Mouse (Mus musculus) heart, embryonic 16.5 days (tissue): Measurements from ENCODE around the gene Pou5f1. TPM values are rescaled to one million over a fixed set of nuclear protein-coding genes. Genes with fewer than 3 reads are reported as not detected.
"Not testable (repeated sequence)": the region's sequence is repeated elsewhere in the genome, so short reads cannot be mapped to it uniquely, and the experiment has no call there.

Experiments used
- ATAC-seq: fragments of 200-750 bp; cut with Nextera tagmentation; replicated peaks from 2 replicates; pipeline ENCODE4 v1.8.0; 2017; ENCODE audit warnings: moderate number of reproducible peaks; ENCODE audit not compliant: insufficient read depth, low FRiP score; ENCODE audit errors: extremely low read depth
- H3K27ac ChIP-seq: fragments of 300-500 bp; sonication (generic); 2 replicates; pipeline ENCODE4 v1.5.1; 2014; ENCODE audit warnings: mild to moderate bottlenecking, low read length, control low read depth, moderate library complexity
- H3K27me3 ChIP-seq: fragments of 300-500 bp; sonication (generic); 2 replicates; pipeline ENCODE4 v1.6.1; 2014; ENCODE audit warnings: low read length, mixed read lengths; ENCODE audit not compliant: control insufficient read depth, insufficient read depth
- H3K36me3 ChIP-seq: fragments of 300-500 bp; sonication (generic); 2 replicates; pipeline ENCODE4 v1.6.1; 2014; ENCODE audit not compliant: control insufficient read depth, insufficient read depth
- H3K4me1 ChIP-seq: fragments of 300-500 bp; sonication (generic); 2 replicates; pipeline ENCODE4 v1.6.1; 2014; ENCODE audit warnings: low read length, mixed read lengths; ENCODE audit not compliant: control insufficient read depth, insufficient read depth
- H3K4me2 ChIP-seq: fragments of 300-500 bp; sonication (generic); 2 replicates; pipeline ENCODE4 v1.6.1; 2014; ENCODE audit warnings: low read depth, mild to moderate bottlenecking, control low read depth, low read length
- H3K4me3 ChIP-seq: fragments of 300-500 bp; sonication (generic); 2 replicates; pipeline ENCODE4 v1.5.1; 2014; ENCODE audit warnings: mild to moderate bottlenecking, control low read depth, low read length
- H3K9ac ChIP-seq: fragments of 300-500 bp; sonication (generic); 2 replicates; pipeline ENCODE4 v1.6.1; 2014; ENCODE audit warnings: low read length, control low read depth
- H3K9me3 ChIP-seq: fragments of 300-500 bp; sonication (generic); replicated peaks from 2 replicates; pipeline ENCODE4 v1.6.1; 2016; ENCODE audit warnings: low read length; ENCODE audit not compliant: control insufficient read depth
- WGBS: fragments of 180-500 bp; shearing (Covaris S2); extraction: QIAGEN DNeasy Blood & Tissue Kit; methylation state at CpG from one replicate; pipeline ENCODE4 v1.1.7; 2014; 5-methylcytosine and 5-hydroxymethylcytosine counted together
- polyA plus RNA-seq: library from polyadenylated mRNA; unstranded; fragments of >200 nt; fragmentation: Nextera tagmentation; extraction: Ambion mirVana; gene quantifications from 2 replicates; pipeline ENCODE4 v1.2.1, GENCODE M21; 2015

Pou5f1 gene
- polyA plus RNA-seq, result not detected in 2 replicates

DNA sequence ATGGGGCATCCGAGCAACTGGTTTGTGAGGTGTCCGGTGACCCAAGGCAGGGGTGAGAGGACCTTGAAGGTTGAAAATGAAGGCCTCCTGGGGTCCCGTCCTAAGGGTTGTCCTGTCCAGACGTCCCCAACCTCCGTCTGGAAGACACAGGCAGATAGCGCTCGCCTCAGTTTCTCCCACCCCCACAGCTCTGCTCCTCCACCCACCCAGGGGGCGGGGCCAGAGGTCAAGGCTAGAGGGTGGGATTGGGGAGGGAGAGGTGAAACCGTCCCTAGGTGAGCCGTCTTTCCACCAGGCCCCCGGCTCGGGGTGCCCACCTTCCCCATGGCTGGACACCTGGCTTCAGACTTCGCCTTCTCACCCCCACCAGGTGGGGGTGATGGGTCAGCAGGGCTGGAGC is at the start of gene Pou5f1:
Gene Pou5f1 (plus strand): TSS at position 243 of the 400 bp plus-strand sequence.
- Histone ChIP-seq H3K9ac (no peak within 1 kb of the TSS), H3K27me3 (peaks cover 38% of the 10 kb centered on the region), H3K4me3 (no peak within 1 kb of the TSS), H3K27ac (no peak within 1 kb of the TSS), H3K9me3 (no peaks in the 10 kb centered on the region), H3K36me3 (no peaks in the 10 kb centered on the region), H3K4me2 (no peak within 1 kb of the TSS), H3K4me1 (no peaks in the 10 kb centered on the region)
- 30% methylated on average over 13 of the region's 13 CpGs for WGBS
- no peak; the same call in 1 of the 2 replicates for ATAC-seq

DNA sequence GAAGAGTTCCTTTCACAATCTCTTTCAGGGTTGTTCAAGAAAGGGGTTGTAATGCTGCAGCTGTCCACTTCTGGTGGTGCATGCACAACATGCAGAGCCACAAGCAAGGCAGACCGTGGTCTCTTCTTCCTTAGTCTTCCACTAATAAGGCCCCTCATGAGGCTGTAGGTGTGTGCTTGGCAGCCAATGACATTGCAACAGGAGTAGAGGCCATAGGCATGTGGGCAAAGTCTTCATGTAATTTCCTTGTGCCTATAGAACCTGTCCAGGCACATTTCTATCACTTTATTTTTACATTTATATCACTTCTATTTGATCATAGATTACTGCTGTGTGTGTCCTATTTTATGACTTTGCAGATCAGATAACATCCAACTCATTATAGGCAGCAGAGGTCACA is 47.6 kb upstream of the Pou5f1 start:
- not testable (repeated sequence) for H3K9me3 ChIP-seq, H3K4me2 ChIP-seq, H3K4me1 ChIP-seq, H3K36me3 ChIP-seq, H3K9ac ChIP-seq, ATAC-seq, H3K27ac ChIP-seq, H3K4me3 ChIP-seq, H3K27me3 ChIP-seq
- WGBS, result no CpG with 5 or more reads among the region's 1 CpGs

DNA sequence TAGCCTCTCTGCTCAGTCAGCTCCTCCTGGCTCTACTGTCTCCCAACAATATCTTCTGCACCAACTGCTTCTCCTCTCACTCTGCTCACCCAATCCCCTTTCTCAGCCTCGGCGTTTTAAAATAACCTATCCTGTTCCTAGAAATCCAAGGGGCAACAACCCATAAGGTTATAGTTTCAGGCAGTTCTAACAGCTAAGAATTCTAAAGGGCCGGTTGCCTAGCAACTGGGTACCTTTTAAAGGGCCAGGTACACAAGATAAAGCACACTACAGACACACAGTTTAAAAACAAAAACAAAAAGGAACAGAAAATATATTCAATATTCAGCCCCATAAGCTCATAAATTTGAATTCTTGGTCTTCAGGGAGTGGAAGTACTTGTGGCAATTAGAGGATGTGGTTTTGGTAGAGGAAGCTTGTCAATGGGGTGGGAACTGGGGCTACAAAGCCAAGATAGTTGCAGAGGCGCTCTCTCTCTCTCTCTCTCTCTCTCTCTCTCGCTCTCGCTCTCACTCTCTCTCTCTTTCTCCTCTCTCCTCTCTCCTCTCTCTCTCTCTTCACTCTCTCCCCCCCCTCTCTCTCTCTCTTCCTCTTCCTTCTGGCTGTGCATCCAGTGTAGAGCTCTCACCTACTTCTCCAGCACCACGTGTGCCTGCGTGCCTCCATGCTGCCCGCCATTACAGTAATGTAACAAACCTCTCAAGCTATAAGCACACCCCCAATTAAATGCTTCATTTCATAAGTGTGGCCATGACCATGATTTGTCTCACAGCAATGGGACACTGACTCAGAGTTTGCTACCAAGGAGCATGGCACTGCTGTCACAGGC is 45.1 kb upstream of the Pou5f1 start:
- not testable (repeated sequence) for H3K4me2 ChIP-seq

DNA sequence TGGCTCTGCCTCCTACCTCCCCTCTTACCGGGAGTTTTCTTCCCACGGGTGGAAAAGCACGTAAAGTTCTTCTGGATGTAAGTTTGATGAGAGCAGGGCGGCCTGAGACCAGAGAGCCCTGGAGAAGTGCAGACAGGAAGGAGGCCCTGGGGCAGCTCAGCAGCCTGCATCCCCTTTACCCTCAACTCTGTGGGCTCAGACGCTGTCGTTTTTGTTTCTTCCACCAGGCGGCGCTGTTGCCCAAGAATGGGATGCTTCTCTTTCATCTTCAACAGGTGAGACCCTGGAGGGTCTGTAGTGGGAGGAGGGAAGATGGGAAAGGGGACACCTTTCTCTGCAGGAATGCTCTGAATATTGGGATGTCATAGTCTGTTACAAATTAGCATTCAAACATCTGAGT is 40.2 kb upstream of the Pou5f1 start:
- not testable (repeated sequence) for H3K9ac ChIP-seq, ATAC-seq, H3K27ac ChIP-seq, H3K4me2 ChIP-seq, H3K4me1 ChIP-seq, H3K4me3 ChIP-seq, H3K9me3 ChIP-seq, H3K36me3 ChIP-seq
- H3K27me3 ChIP-seq, result peaks cover 23% of the 10 kb centered on the region
- 6% methylated on average over 8 of the region's 8 CpGs for whole genome bisulfite sequencing

More for the DNA sequence above, 45.1 kb upstream of the Pou5f1 start:
- not testable (repeated sequence) for H3K27ac ChIP-seq, H3K36me3 ChIP-seq, H3K4me1 ChIP-seq, H3K27me3 ChIP-seq, H3K4me3 ChIP-seq, H3K9me3 ChIP-seq, ATAC-seq, H3K9ac ChIP-seq
- WGBS, result 59% methylated on average over 3 of the region's 9 CpGs

DNA sequence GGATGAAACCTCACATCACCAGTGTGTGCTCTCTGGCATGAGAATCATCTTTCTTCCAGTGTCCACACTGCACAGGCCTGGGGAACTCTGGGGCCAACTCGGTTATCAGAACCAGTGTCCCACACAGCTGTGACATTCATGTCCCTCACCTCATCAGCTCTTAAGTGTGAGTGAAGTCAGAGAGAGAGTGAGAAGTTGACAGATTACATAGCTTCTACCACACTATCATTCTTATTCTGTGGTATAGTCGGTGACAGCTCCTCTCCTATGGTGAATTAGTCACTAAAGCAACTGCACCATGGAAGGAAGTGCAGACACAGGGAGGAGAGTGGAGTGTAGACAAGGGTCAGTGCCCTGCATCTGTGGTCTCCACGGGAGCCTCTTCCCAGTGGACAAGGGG is 36.9 kb upstream of the Pou5f1 start:
- WGBS, result 28% methylated on average over 3 of the region's 3 CpGs
- not testable (repeated sequence) for H3K27ac ChIP-seq, H3K9ac ChIP-seq, H3K9me3 ChIP-seq, H3K4me1 ChIP-seq, H3K36me3 ChIP-seq, H3K4me2 ChIP-seq, H3K4me3 ChIP-seq, ATAC-seq
- H3K27me3 ChIP-seq, result peaks cover 32% of the 10 kb centered on the region

DNA sequence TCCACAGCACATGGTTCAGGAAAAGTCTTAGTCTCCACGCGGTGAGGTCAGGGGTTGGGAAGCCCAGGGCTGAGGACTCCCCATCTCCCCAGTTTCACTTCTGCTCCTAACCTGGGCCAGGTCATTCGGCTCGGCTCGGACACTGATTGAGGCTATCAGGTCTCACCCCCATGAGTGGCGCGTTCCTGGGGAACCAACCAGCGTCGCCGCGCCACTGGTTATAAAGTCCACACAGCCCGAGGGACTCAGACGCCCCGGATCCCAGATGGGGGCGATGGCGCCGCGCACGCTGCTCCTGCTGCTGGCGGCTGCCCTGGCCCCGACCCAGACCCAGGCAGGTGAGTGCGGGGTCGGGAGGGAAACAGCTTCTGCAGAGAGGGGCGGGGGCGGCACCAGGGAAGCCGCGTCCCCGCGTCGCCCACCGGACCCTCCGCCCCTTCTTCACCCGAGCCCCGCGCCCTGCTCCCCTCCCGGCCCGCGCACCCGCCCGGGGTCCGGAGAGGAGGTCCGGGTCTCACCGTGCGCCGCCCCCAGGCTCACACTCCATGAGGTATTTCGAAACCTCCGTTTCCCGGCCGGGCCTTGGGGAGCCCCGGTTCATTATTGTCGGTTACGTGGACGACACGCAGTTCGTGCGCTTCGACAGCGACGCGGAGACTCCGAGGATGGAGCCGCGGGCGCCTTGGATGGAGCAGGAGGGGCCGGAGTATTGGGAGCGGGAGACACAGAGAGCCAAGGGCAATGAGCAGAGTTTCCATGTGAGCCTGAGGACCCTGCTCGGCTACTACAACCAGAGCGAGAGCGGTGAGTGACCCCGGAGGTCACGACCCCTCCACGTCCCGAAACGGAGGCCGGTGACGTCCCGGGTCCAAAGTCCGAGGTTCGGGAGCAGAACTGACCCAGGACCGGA is 35.7 kb upstream of the Pou5f1 start, which contains the start of gene H2-Q10:
Gene H2-Q10 (plus strand): TSS at position 248 of the 910 bp plus-strand sequence.
- Histone ChIP-seq H3K4me2 (peak within 1 kb of the TSS; percentile 91), H3K27me3 (peaks cover 29% of the 10 kb centered on the region), H3K9ac (peak within 1 kb of the TSS; percentile 29), H3K27ac (no peak within 1 kb of the TSS), H3K4me1 (peaks cover 8% of the 10 kb centered on the region; the same call in 1 of the 2 replicates), H3K4me3 (peak within 1 kb of the TSS; percentile 57), H3K36me3 (no peaks in the 10 kb centered on the region), H3K9me3 (no peaks in the 10 kb centered on the region)
- no peak for ATAC-seq
- WGBS, result 2% methylated on average over 79 of the region's 80 CpGs

DNA sequence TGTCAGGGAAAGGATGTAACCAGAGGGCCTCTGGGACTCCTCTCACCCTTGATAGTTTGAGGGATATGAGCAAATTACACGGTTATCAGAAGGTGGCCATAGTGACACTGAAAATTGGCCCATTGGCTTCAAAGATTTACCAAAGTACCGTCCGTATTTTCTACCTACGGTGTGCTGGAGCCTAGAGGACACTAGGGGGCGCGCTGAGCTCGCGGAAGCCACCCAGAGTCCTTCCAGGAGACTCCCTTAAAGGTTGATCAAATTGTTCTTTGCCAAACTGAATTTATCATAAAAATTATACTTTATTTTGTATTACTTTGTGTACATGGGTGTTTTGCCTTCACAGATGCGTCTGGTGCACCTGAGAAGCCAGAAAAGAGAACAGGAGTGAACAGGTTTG is 21.8 kb upstream of the Pou5f1 start:
- Histone ChIP-seq H3K4me3 (no peak overlapping the region), H3K9me3 (no peaks in the 10 kb centered on the region), H3K36me3 (no peaks in the 10 kb centered on the region), H3K27me3 (no peaks in the 10 kb centered on the region), H3K9ac (no peak overlapping the region), H3K4me1 (no peaks in the 10 kb centered on the region), H3K4me2 (no peak overlapping the region), H3K27ac (no peak overlapping the region)
- ATAC-seq, result no peak
- 2% methylated on average over 9 of the region's 9 CpGs for WGBS

DNA sequence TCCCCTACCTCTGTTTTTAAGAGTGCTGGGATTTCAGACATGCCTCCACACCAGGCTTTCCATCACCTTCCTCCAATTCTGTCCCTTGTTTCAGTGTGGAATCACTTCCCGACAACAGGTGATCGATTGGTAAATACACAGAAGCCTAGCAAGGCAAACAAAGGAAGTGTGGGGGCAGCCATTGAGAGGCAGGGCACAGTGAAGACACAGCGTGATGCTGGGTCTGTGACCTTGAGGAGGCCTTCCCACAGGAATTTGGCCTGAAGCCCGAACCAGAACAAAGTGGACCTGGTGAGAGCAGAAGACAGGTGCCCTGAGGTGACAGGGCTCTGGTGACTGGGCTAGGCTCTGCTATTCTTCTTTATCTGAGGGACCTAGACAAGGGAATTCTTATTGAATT is 20.1 kb upstream of the Pou5f1 start:
- Histone ChIP-seq H3K27me3 (no peaks in the 10 kb centered on the region), H3K4me2 (no peak overlapping the region), H3K9ac (no peak overlapping the region), H3K4me1 (no peaks in the 10 kb centered on the region), H3K36me3 (no peaks in the 10 kb centered on the region), H3K4me3 (no peak overlapping the region), H3K27ac (peak overlapping the region; percentile 46), H3K9me3 (no peaks in the 10 kb centered on the region)
- ATAC-seq, result 0 out of 2 replicates have a peak, but pooled peaks have one; percentile 55
- 27% methylated on average over 4 of the region's 4 CpGs for WGBS

DNA sequence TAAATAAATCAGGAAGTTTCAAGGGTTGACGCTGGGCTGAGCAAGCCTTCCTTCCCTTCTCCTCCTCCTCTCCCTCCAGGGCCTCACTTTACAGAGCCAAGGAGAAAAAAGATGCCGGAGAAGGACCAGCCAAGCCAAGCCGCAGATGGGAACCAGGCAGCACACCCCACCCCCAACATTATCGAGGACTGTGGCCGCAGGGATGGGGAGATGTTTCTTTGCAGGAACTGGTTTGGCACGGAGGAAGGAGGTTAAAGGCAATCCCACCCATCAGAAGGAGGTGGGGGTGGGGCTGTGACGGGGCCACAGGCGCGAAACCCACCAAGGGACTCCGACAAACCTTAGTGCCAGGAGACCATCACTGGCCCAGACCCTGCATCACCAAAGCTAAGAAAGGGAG is 19.1 kb upstream of the Pou5f1 start:
- H3K27ac ChIP-seq, result no peak overlapping the region
- WGBS, result 54% methylated on average over 10 of the region's 10 CpGs
- no peaks in the 10 kb centered on the region for H3K9me3 ChIP-seq
- no peak for ATAC-seq
- H3K9ac ChIP-seq, result no peak overlapping the region
- H3K4me2 ChIP-seq, result no peak overlapping the region
- no peaks in the 10 kb centered on the region for H3K36me3 ChIP-seq
- no peaks in the 10 kb centered on the region for H3K4me1 ChIP-seq
- no peak overlapping the region for H3K4me3 ChIP-seq
- H3K27me3 ChIP-seq, result no peaks in the 10 kb centered on the region
